Comparison of ENCODE assay signal across 10 mouse cellular contexts in genomic region chr11:103246731-103247290, GRCm38 (mm10). TPM values are rescaled to one million over a fixed set of nuclear protein-coding genes. Genes with fewer than 3 reads are reported as not detected.
DNase-seq lines count a peak whose midpoint lies in the region; ATAC-seq lines count a peak whose summit lies in the region.
"Had no signal": no experiment of that assay in that cellular context is flagged by ENCODE, and none has a peak within 500 bp of the region (broad histone marks: within the 10 kb centered on the region; RNA-seq: fewer than 3 reads in every experiment).

No protein-coding gene starts in this region.

- DNase-seq in heart, postnatal 36 days = no peak
- DNase-seq in midbrain, embryonic 11.5 days (ENCODE audit: low spot score, missing footprints) = no peak
- DNase-seq in intestine, embryonic 14.5 days (ENCODE audit: low spot score) = no peak
- no peak for DNase-seq in ovary, adult 18-20 months (ENCODE audit: low spot score)
- no peak for DNase-seq in frontal cortex, postnatal 14 days (ENCODE audit: low spot score in 2 of 2)
- DNase-seq: thymus, postnatal 25 days had no signal

- no peaks in the 10 kb centered on the region for H3K36me3 ChIP-seq in heart, embryonic 15.5 days
- no peaks in the 10 kb centered on the region for H3K36me3 ChIP-seq in midbrain, embryonic 16.5 days (ENCODE audit: control insufficient read depth, insufficient read depth, low read length)
- 0 out of 2 replicates have a peak, but pooled peaks cover 3% of the 10 kb centered on the region for H3K36me3 ChIP-seq in midbrain, embryonic 11.5 days (ENCODE audit: control insufficient read depth, insufficient read depth, low read length)
- H3K36me3 ChIP-seq in intestine, embryonic 14.5 days (ENCODE audit: control insufficient read depth, insufficient read depth, low read length) = no peaks in the 10 kb centered on the region
- no peaks in the 10 kb centered on the region for H3K36me3 ChIP-seq in stomach, embryonic 15.5 days

- intact Hi-C loops in heart, postnatal 36 days (cut with DNase I) = loop anchor here (2.0 kb wide), 1 partner anchor 20 kb away; the partner anchor contains the start of gene Map3k14

- 0 out of 2 replicates have a peak overlapping the region, but pooled peaks have one; percentile 10 for H3K4me2 ChIP-seq in heart, embryonic 15.5 days
- no peak overlapping the region for H3K4me2 ChIP-seq in midbrain, embryonic 16.5 days (ENCODE audit: low read length)
- no peak overlapping the region for H3K4me2 ChIP-seq in midbrain, embryonic 11.5 days
- H3K4me2 ChIP-seq in intestine, embryonic 14.5 days (ENCODE audit: low read length) = no peak overlapping the region
- 0 out of 2 replicates have a peak overlapping the region, but pooled peaks have one; percentile 1 for H3K4me2 ChIP-seq in stomach, embryonic 15.5 days

- H3K9ac ChIP-seq in heart, embryonic 15.5 days = no peak overlapping the region
- H3K9ac ChIP-seq in midbrain, embryonic 16.5 days (ENCODE audit: low read depth, low read length) = peak overlapping the region; percentile 14; the same call in 1 of the 2 replicates
- H3K9ac ChIP-seq in midbrain, embryonic 11.5 days (ENCODE audit: low read length) = no peak overlapping the region
- H3K9ac ChIP-seq in intestine, embryonic 14.5 days (ENCODE audit: low read length) = no peak overlapping the region
- H3K9ac ChIP-seq in stomach, embryonic 15.5 days = no peak overlapping the region

- no peak overlapping the region for H3K4me3 ChIP-seq in heart, embryonic 15.5 days
- no peak overlapping the region for H3K4me3 ChIP-seq in midbrain, embryonic 16.5 days (ENCODE audit: low read depth, low read length)
- no peak overlapping the region for H3K4me3 ChIP-seq in midbrain, embryonic 11.5 days (ENCODE audit: low read depth, low read length)
- H3K4me3 ChIP-seq in intestine, embryonic 14.5 days (ENCODE audit: low read depth, low read length) = no peak overlapping the region
- no peak overlapping the region for H3K4me3 ChIP-seq in stomach, embryonic 15.5 days (replicated peaks)

- peak overlapping the region; percentile 77 for H3K27ac ChIP-seq in heart, embryonic 15.5 days
- no peak overlapping the region for H3K27ac ChIP-seq in midbrain, embryonic 16.5 days (ENCODE audit: low read length)
- H3K27ac ChIP-seq in midbrain, embryonic 11.5 days (ENCODE audit: low read depth, low read length) = no peak overlapping the region
- H3K27ac ChIP-seq in intestine, embryonic 14.5 days (ENCODE audit: low read depth) = peak overlapping the region; percentile 70
- H3K27ac ChIP-seq in stomach, embryonic 15.5 days = peak overlapping the region; percentile 76

- no peak for ATAC-seq in heart, embryonic 15.5 days (replicated peaks; ENCODE audit: insufficient number of reproducible peaks, insufficient read depth, low FRiP score, low read depth)
- no peak for ATAC-seq in midbrain, embryonic 16.5 days
- ATAC-seq in midbrain, embryonic 11.5 days (ENCODE audit: low FRiP score) = no peak
- ATAC-seq in intestine, embryonic 14.5 days (replicated peaks; ENCODE audit: low FRiP score, low TSS enrichment, low read depth) = peak; percentile 13; the same call in 1 of the 2 replicates
- ATAC-seq in stomach, embryonic 15.5 days (ENCODE audit: insufficient read depth, low FRiP score, low read depth) = peak; percentile 25; the same call in 1 of the 2 replicates

- H3K9me3 ChIP-seq in heart, embryonic 15.5 days (replicated peaks) = no peaks in the 10 kb centered on the region
- H3K9me3 ChIP-seq in midbrain, embryonic 16.5 days (replicated peaks; ENCODE audit: control insufficient read depth, low read length, poor library complexity, severe bottlenecking) = no peaks in the 10 kb centered on the region
- no peaks in the 10 kb centered on the region for H3K9me3 ChIP-seq in midbrain, embryonic 11.5 days (ENCODE audit: control insufficient read depth, low read length)
- H3K9me3 ChIP-seq in intestine, embryonic 14.5 days (ENCODE audit: control insufficient read depth, low read length) = no peaks in the 10 kb centered on the region
- no peaks in the 10 kb centered on the region for H3K9me3 ChIP-seq in stomach, embryonic 15.5 days

- H3K27me3 ChIP-seq in heart, embryonic 15.5 days = no peaks in the 10 kb centered on the region
- H3K27me3 ChIP-seq in midbrain, embryonic 16.5 days (ENCODE audit: control insufficient read depth, insufficient read depth, low read depth, low read length) = no peaks in the 10 kb centered on the region
- no peaks in the 10 kb centered on the region for H3K27me3 ChIP-seq in midbrain, embryonic 11.5 days (ENCODE audit: control insufficient read depth, insufficient read depth, low read length)
- H3K27me3 ChIP-seq in intestine, embryonic 14.5 days (replicated peaks; ENCODE audit: control insufficient read depth, insufficient read depth, low read length) = no peaks in the 10 kb centered on the region
- H3K27me3 ChIP-seq in stomach, embryonic 15.5 days (replicated peaks) = no peaks in the 10 kb centered on the region

- H3K4me1 ChIP-seq in heart, embryonic 15.5 days (replicated peaks) = peaks cover 55% of the 10 kb centered on the region
- H3K4me1 ChIP-seq in midbrain, embryonic 16.5 days (ENCODE audit: control insufficient read depth, insufficient read depth, low read length) = peaks cover 22% of the 10 kb centered on the region
- H3K4me1 ChIP-seq in midbrain, embryonic 11.5 days (ENCODE audit: control insufficient read depth, insufficient read depth, low read length) = no peaks in the 10 kb centered on the region
- peaks cover 36% of the 10 kb centered on the region for H3K4me1 ChIP-seq in intestine, embryonic 14.5 days (replicated peaks; ENCODE audit: control insufficient read depth, insufficient read depth, low read length)
- peaks cover 32% of the 10 kb centered on the region for H3K4me1 ChIP-seq in stomach, embryonic 15.5 days

- 31% methylated on average over 4 of the region's 4 CpGs for WGBS in heart, embryonic 15.5 days
- WGBS in midbrain, embryonic 16.5 days = 61% methylated on average over 4 of the region's 4 CpGs
- 84% methylated on average over 4 of the region's 4 CpGs for WGBS in midbrain, embryonic 11.5 days
- 47% methylated on average over 4 of the region's 4 CpGs for WGBS in intestine, embryonic 14.5 days
- WGBS in stomach, embryonic 15.5 days = 46% methylated on average over 4 of the region's 4 CpGs

RNA-seq across cellular contexts. Expression of gene Map3k14, which starts 20.5 kb away (rescaled TPM):
- 1.8 and 4.3 TPM in 2 replicates for polyA plus RNA-seq in heart, embryonic 15.5 days (2015; fragmentation: Nextera tagmentation; extraction: Ambion mirVana)
- 1 to 10 TPM; 3.3 to 3.8 TPM for total RNA-seq in heart, postnatal 36 days (2021)
- 4.4 TPM in 2 replicates for polyA plus RNA-seq in midbrain, embryonic 16.5 days (2015; fragmentation: Nextera tagmentation; extraction: Ambion mirVana)
- 2.3 and 3.3 TPM in 2 replicates for polyA plus RNA-seq in midbrain, embryonic 11.5 days (2014; fragmentation: Nextera tagmentation; extraction: Ambion mirVana)
- polyA plus RNA-seq in intestine, embryonic 14.5 days (2014; fragmentation: Nextera tagmentation; extraction: Ambion mirVana) = 3.7 and 3.9 TPM in 2 replicates
- 3.6 and 3.8 TPM in 2 replicates for polyA plus RNA-seq in stomach, embryonic 15.5 days (2015; fragmentation: Nextera tagmentation; extraction: Ambion mirVana)

RNA-seq across cellular contexts. Expression of gene Spata32, which starts 28.6 kb away (rescaled TPM):
- not detected in 2 replicates for polyA plus RNA-seq in heart, embryonic 15.5 days (2015; fragmentation: Nextera tagmentation; extraction: Ambion mirVana)
- not detected for total RNA-seq in heart, postnatal 36 days (2021)
- polyA plus RNA-seq in midbrain, embryonic 16.5 days (2015; fragmentation: Nextera tagmentation; extraction: Ambion mirVana) = 1.2 and 1.3 TPM in 2 replicates
- polyA plus RNA-seq in midbrain, embryonic 11.5 days (2014; fragmentation: Nextera tagmentation; extraction: Ambion mirVana) = 0.15 TPM in 1 of 2 replicates, not detected in the other
- not detected in 2 replicates for polyA plus RNA-seq in intestine, embryonic 14.5 days (2014; fragmentation: Nextera tagmentation; extraction: Ambion mirVana)
- not detected in 2 replicates for polyA plus RNA-seq in stomach, embryonic 15.5 days (2015; fragmentation: Nextera tagmentation; extraction: Ambion mirVana)
- polyA plus RNA-seq: lung, adult 2 months had no signal

RNA-seq across cellular contexts. Expression of gene 1700023F06Rik, which starts 38.5 kb away (rescaled TPM):
- 0.18 and 0.37 TPM in 2 replicates for polyA plus RNA-seq in heart, embryonic 15.5 days (2015; fragmentation: Nextera tagmentation; extraction: Ambion mirVana)
- not detected for total RNA-seq in heart, postnatal 36 days (2021)
- polyA plus RNA-seq in midbrain, embryonic 16.5 days (2015; fragmentation: Nextera tagmentation; extraction: Ambion mirVana) = 2.3 and 3.1 TPM in 2 replicates
- polyA plus RNA-seq in midbrain, embryonic 11.5 days (2014; fragmentation: Nextera tagmentation; extraction: Ambion mirVana) = 0.12 and 0.14 TPM in 2 replicates
- 1.3 and 1.4 TPM in 2 replicates for polyA plus RNA-seq in intestine, embryonic 14.5 days (2014; fragmentation: Nextera tagmentation; extraction: Ambion mirVana)
- polyA plus RNA-seq in stomach, embryonic 15.5 days (2015; fragmentation: Nextera tagmentation; extraction: Ambion mirVana) = 1.0 and 1.4 TPM in 2 replicates

Comparison
In these comparisons a context has a peak if more than half of its experiments do, and no peak if none do; other contexts are left out.
1. ATAC-seq: peak in intestine, embryonic 14.5 days (single experiment) and stomach, embryonic 15.5 days (single experiment); none in heart, embryonic 15.5 days (single experiment), midbrain, embryonic 16.5 days (single experiment) and midbrain, embryonic 11.5 days (single experiment).
2. H3K27ac ChIP-seq: peak in heart, embryonic 15.5 days (single experiment), intestine, embryonic 14.5 days (single experiment) and stomach, embryonic 15.5 days (single experiment); none in midbrain, embryonic 16.5 days (single experiment) and midbrain, embryonic 11.5 days (single experiment).
3. H3K4me2 ChIP-seq: peak in heart, embryonic 15.5 days (single experiment) and stomach, embryonic 15.5 days (single experiment); none in midbrain, embryonic 16.5 days (single experiment), midbrain, embryonic 11.5 days (single experiment) and intestine, embryonic 14.5 days (single experiment).